Mouse (Mus musculus) ES-E14 (cell line): ENCODE results near the gene Auh.

ENCODE experiments used
- CHD2 ChIP-seq: IDR thresholded peaks from 2 replicates; pipeline ENCODE4 v1.6.1; 2014; ENCODE audit warnings: mild to moderate bottlenecking, low read depth, low read length, inconsistent platforms
- ZNF384 ChIP-seq: IDR thresholded peaks from 2 replicates; pipeline ENCODE4 v1.6.1; 2012; ENCODE audit warnings: low read depth, low read length, inconsistent platforms

- no peak for TF ChIP-seq ZNF384
- no peak for TF ChIP-seq CHD2
Observed at GRCm38 (mm10) chr13:52793434-52793989, 136.0 kb downstream of the Auh start.
